Mouse (Mus musculus): ENCODE results near the gene Dusp22.

DNA sequence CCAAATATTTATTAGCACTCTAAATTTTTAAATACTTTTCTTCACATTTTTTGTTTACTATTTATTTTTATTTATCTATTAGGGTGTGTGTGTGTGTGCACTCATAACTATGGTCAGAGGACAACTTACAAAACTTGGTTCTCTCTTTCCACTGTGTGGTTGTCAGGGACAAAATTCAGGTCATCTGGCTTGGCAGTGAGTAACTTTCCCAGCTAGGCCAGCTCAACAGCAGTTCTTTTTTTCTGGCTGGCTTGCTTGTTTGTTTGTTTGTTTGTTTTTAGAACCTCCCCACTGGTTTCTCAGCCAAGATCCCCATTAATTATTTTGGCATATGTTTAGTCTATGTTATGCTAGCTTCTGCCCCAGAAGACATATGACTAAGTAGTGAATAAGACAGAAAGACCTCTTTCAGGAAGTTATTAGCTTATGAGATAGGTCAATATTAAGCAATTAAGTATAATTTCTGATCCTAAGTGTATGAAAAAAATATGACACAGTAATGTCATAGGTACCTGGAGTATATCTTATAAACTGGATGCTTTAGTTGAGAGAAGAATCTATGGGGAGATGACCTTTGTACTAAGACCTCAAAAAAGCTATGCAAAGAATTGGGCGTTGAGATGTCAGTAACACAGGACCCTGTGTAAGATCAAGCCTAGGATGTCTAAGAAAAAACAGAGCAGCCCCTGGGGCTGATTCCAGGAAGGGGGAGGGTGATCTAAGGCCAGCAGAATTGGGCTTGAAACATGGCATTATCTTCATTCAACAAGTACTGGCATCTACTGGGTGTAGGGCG is 1.4 kb upstream of the Dusp22 start:
- TF ChIP-seq TAL1 (IDR thresholded peaks at IDR 0.05; ENCODE audit: low read length), result no peak
- no peak for TF ChIP-seq GATA1 (IDR thresholded peaks at IDR 0.05; ENCODE audit: low read length)
